Mouse (Mus musculus) E14TG2a.4 (cell line): ENCODE measurements around the gene Notch1.

Source experiments
- CTCF ChIP-seq: conservative IDR thresholded peaks from 2 replicates; pipeline ENCODE4 v1.5.1; 2014; ENCODE audit warnings: low read length
- NANOG ChIP-seq: IDR thresholded peaks from 2 replicates; pipeline ENCODE4 v1.6.1; 2014; ENCODE audit warnings: borderline replicate concordance, low read length, mixed read lengths
- POU5F1 ChIP-seq: IDR thresholded peaks from 2 replicates; pipeline ENCODE4 v1.6.1; 2014; ENCODE audit warnings: low read length, borderline replicate concordance

- no peak for TF ChIP-seq CTCF
- no peak for TF ChIP-seq POU5F1
- no peak for TF ChIP-seq NANOG
Observed at GRCm38 (mm10) chr2:26513105-26513745, 3.2 kb downstream of the Notch1 start.
